Mouse (Mus musculus): ENCODE measurements at regions not wholly inside any gene's neighbourhood (a gene's known extent, or its start where the extent isn't known, plus 50 kb on each side); places are given as distances from the start of the nearest gene placed in this dataset.
A peak's percentile ranks its signal among the peaks of the same experiment; 100 is the strongest.

DNA sequence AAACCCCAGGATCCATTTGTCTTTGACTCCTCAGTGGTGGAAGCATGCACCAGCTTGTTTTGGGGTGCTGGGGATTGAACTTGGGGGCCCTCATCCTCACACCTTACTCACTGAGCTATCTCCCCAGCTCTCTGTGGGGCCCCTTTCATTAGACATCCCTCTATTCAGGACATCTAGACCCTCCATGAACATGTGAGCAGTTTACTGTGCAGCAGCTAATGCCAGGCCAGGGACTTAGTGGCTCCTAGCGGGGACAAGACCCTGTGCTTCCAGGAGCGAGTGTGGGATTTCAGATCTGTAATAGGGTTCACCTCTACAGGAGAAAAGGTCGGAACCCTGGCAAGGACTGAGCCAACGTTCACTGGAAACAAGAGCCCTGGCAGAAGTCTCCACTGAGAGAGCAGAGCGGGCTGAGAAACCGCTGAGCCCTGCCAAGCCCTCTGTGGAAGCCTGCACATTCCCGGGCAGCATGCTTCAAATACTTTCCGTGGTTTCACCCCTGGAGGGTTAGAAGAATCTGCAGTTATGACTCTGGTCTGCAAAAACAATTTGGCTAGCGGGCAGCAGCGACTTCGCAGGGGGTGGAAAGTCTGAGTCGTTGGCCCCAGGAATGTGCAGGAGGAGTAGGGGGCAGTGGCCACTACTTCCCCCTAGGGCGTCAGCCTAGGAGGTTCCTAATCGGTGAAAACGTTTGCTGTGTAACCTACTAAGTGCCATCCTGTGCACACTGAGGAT is 125.6 kb downstream of the Smad6 start:
- no peak for ATAC-seq (replicated peaks; ENCODE audit: poor library complexity, severe bottlenecking)

DNA sequence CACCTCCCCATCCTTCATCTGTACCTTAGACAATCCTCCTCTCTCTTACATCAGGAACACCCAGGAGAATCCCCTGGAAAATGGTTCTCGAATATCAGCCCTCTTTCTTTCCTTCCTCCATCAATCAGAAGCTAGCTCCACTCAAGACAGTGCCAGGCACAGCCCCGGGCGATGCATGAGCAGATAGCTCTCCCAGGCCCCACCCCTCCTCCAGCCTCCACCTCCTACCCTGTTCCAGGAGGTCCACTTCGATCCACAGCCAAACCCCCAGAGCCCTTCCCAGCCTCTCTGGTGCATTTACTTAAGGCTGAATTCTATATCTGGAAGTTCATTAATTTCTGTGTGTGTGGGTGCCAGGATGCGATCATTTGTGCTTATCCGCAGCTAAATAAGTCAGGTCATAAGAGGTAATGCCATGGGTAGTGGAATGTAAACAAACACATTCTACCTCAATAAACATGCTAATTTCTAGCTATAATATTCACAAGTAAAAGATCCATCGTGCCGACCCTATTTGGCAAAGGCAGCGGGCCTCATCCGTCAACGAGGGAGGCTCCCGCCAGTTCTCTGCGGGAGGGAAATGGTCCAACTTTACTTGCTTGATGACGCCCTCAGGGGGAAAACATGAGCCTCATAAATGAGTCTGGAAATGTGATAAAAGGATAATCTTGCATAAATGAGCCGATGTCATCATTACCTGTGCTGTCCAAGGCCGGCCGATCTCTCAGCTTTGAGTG is 129.5 kb downstream of the Smad6 start:
- ATAC-seq (replicated peaks; ENCODE audit: poor library complexity, severe bottlenecking), result no peak

DNA sequence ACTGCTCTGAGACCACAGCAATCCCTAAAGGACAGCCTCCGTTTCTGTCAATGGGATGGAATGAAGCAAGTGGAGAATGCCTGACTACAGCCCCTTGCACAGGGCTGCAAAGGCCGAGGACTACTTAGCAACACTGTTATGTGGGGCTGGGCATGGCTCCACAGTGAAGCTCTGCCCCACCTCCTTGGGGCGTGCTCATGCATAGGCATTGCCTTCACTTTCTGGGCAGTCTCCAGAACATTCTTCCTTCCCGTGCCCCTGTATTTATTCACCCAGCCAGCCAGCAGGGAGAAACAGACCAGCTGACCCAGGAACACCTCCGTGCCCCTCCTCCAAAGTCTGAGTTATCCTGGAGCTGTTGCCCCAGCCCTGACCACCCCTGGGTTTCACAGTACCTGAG is 131.1 kb downstream of the Smad6 start:
- ATAC-seq (replicated peaks; ENCODE audit: poor library complexity, severe bottlenecking), result no peak

DNA sequence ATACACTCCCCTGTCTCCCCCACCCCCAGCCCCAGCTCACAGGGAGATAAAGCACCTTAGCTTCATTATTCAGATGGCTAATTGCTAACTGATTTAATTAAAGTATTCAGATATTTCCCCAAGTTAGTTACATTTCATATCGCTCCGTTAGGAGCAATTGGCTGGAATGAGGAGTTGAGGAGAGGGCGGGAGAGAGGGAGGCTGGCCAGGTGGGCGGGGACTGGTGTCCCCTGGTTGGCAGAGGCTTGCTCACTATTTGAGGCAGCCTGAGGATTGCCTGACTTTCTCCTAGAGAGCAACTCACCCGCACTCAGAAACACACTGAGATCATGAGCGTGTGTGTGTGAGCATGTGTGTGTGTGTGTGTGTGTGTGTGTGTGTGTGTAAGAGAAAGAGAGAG is 131.8 kb upstream of the Smad3 start:
- no peak for ATAC-seq (replicated peaks; ENCODE audit: poor library complexity, severe bottlenecking)

DNA sequence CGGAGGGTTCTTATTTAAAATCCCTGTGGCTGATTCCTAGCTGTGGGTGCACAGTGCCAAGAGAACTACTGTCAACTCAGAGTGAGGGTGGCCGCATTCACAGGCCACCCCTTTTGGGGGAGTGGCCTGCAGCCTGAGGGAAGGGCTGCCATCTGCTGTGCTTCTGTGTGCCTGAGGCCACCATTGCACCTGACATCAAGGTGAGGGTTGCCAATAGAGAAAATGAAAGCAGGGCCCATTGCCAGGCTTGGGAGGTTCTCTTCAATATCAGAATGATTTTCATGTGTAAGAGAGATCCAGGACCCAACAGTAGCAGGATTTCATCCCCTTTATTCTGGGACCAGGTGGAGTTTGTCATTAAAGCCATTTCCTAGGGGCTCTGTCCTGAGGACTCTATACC is 127.2 kb upstream of the Smad3 start:
- no peak for ATAC-seq (replicated peaks; ENCODE audit: poor library complexity, severe bottlenecking)

DNA sequence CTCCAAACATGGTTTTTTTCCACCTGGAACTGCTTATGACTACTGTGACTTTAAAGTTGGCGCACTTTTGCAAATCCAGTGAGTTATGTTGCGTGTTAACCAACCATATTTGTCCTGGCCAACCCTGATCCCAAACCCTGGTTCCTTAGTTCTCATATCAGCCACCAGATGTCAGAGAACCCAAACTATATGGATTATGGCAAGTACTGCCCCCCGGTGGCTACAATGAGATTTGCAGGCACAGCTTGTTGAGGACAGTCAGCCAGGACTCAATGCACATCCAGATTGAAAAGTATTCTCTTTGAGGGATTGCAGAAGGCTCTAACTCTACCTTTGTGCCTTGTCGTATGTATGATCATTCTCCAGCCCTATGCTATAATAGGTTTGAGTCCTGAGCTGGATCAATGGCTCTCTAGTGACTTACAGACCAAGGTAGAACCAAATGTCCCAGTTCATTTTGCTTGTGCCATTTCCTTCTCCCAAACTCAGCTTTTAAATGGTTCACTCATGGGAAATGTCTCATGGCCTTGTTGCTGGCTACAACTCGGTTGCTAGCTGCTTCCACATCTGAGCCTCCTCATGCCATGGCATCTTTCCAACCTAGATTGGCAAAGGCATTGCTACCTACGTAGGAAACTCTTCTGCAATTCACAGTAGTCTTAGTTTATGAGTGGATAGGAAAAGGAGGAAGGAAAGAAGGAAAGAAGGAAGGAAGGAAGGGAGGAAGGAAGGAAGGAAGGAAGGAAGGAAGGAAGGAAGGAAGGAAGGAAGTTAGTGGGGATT is 126.1 kb upstream of the Smad3 start:
- no peak for ATAC-seq (replicated peaks; ENCODE audit: poor library complexity, severe bottlenecking)

DNA sequence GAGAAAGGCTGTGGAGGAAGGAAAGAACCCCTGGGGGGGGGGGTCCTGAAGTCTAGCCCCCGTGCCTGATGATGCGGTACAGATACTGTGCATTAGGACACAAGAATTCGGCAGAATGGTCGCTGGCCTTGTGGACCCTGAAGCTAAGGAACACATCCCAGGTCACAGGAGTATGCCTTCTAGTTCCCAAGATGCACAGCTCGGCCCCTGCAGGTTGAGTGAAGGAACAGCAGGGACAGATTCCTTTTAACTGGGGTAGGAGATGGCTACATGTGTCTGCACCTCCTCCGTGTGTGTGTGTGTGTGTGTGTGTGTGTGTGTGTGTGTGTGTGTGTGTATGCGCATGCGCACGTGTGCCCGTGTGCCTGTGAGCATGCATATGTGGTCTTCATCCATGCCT is 123.9 kb upstream of the Smad3 start:
- no peak for ATAC-seq (replicated peaks; ENCODE audit: poor library complexity, severe bottlenecking)

DNA sequence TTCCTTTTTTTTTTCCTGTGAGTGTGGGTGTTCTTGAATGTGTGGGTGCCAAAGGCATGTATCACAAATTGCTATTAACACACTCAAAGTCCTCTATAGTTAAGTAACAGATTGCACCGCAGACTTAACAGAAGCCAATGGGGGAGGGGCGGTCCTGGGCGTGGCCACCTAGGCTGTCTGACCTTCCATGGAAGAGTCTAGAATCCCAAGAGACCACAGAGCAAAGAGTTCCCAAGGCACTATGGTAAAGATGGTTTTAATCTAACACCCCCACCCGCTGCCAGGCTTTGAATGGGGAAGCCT is 123.4 kb upstream of the Smad3 start:
- ATAC-seq (replicated peaks; ENCODE audit: poor library complexity, severe bottlenecking), result no peak

DNA sequence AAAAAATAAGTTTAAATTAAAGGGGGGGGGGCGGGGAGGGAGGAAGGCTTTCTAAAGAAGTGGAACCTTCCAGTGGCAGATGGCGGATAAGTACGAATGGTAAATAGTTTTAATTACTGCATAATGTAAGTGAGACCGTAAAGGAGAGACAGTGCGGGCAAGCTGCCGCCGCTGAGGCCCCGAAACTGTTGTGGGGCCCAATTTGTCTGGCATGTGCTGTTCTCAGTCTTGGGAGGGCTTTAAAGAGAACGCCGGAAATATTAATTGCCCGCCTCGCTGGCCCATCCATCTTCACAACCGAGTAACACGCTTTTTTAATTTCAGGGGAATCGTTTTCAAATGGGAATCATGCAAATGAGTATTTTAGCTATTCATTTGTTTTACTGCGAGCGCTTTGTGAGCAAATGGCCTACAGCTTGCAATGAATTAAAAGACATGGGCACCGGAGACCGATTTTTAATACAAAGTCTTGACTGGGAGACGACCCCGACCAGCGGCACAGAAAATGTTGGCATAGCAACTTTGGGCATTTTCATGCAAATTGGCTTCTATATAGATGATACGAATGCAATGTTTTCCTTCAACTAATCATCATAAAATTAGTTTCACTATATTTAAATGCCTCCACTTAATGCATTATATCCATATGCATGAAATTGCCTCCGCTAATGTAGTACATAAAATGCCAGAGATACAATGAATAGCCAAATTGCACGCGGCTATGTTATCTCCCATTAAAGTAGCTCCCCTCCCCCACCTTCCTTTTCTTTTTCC is 122.9 kb upstream of the Smad3 start:
- ATAC-seq (replicated peaks; ENCODE audit: poor library complexity, severe bottlenecking), result no peak

DNA sequence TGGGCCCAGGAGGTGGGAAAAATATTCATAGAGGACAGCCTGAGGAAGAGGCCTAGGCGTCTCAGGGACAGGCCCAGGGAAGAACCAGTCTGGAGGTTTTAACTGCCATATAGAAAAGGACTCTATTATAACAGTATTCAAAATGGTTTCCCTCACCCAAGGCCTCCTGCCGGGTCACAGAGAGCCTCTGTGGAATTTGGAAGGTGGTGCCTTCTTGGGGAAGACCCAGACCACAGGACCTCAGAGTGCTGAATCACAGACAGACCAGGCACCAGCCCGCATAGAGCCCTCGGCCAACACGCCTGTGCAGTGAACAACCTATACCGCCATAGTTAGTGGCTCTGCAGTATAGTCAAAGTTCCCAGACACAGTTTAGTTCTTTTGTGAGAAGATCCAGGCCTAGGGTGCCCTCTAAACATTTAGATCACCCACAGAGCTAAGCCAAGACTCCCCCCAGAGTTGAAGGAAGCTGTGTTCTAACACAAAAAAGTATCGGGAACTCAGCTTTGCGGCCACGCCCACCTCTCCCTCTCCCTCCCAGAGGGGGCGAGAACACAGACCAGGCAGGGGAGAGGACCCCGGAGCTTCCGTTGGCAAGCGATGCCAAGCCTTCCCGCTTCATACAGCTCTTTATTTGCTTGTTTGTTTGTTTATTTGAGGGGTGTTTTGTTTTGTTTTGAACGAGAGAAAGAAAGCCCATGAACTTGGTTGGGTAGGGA is 122.1 kb upstream of the Smad3 start:
- peak; percentile 41; the same call in 1 of the 2 replicates for ATAC-seq (replicated peaks; ENCODE audit: poor library complexity, severe bottlenecking)

DNA sequence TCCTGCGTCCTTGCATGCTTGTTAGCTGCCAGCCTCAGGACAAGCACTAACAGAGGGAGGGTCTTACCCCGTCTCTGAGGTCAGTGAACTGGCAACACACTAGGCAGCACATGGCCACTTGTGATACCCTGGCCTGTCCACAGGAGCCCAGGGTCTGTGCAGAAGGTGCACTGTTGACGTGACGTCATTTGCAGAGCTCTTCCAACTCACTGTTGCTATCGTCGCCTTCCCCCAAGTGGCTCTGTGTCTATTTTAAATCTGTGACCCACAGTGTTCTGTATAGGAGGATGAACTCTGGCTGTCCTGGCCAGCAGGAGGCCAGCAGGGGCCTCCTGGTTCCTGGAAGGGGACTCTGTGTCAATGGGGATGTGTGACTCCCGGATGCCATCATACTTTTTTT is 120.1 kb upstream of the Smad3 start:
- ATAC-seq (replicated peaks; ENCODE audit: poor library complexity, severe bottlenecking), result no peak

DNA sequence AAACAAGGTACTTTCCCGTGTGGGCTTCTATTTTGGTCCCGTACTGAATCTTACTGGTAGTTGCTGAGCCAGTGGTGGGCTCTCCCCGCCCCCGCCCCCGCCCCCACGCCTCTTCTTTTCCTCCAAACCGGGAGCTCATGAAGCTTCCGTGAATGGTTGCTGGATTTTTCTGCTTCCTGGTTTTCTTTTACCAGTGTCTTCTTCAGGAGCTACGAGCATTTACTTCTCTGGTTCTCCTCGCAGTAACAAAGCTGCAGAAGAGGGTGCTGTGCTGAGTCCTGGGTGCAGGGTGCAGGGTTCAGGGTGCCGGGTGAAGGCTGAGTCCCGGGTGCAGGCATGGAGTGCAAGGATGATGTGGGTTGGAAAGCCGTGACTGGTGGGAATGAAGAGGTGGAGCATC is 119.1 kb upstream of the Smad3 start:
- no peak for ATAC-seq (replicated peaks; ENCODE audit: poor library complexity, severe bottlenecking)

DNA sequence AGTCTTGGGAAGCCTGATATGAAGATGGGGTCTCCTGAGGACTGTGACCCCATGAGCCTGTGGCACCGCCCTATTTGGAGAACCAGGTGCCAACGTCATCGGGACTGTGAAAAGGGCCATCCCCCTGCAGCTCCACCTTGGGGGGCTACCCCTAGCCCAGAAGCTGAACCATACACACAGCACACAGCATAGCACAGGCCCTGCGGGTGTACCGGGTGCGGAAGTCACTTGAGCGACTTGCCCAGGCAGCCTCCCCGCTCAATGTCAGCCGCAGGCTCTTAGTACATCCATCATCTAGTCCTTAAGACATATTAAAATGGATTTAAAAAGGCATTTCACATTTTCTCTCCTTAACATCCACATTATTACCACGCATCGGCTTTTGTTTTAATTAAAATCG is 118.2 kb upstream of the Smad3 start:
- no peak for ATAC-seq (replicated peaks; ENCODE audit: poor library complexity, severe bottlenecking)

DNA sequence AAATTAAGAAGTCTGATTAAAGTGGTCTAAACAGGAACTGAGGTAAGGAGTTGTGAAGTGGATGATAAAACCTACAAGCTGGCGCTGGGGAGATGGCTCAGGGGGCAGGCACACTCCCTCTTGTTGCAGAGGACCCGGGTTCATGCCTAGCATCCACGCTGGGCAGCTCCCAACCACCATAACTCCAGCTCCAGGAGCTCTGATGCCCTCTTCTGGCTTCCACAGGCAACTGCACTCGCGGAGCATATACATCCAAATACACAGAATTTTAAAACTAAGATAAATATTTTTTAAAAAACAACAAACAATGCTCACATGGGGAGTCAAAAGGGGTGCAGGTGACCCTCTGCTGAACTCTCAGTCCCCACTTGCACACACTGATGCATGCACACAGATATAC is 117.4 kb upstream of the Smad3 start:
- ATAC-seq (replicated peaks; ENCODE audit: poor library complexity, severe bottlenecking), result no peak

DNA sequence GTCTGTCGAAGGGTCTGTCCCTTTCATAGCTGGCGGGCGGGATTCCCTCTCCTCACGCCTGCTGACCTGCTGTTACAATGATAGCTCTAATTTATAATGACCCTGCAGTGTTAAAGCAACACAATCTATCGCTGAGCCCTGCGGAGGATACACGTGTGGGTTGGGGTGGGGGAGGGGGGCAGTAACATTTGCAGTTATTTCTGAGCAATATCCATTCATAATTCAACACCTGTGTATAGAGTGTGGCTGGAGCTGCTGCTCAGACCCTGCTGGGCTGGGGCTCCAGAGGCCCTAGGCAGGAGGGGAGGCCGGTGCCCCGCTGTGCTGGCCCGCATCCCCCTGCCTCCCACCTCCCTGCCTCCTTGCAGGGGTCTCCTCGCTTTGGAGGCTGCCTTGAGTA is 106.6 kb upstream of the Smad3 start:
- no peak for ATAC-seq (replicated peaks; ENCODE audit: poor library complexity, severe bottlenecking)

DNA sequence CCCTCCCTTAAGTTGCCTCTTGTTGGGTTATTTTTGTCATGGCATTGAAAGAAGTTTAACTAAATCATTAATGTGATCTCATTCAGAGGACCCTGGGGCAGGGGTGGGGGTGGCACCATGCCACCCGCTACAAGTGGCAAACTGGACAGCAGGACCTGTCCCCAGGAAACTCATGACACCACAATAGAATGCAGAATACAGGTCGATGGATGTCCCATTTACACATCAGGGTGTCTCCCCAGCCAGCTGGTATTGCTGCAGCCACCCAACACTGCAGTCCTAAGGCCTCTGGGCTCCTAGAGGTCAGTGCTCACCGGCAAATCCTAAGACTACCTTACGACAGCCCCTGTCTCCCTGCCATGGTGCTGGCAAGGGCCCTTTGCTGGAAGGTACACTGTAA is 105.5 kb upstream of the Smad3 start:
- ATAC-seq (replicated peaks; ENCODE audit: poor library complexity, severe bottlenecking), result no peak

DNA sequence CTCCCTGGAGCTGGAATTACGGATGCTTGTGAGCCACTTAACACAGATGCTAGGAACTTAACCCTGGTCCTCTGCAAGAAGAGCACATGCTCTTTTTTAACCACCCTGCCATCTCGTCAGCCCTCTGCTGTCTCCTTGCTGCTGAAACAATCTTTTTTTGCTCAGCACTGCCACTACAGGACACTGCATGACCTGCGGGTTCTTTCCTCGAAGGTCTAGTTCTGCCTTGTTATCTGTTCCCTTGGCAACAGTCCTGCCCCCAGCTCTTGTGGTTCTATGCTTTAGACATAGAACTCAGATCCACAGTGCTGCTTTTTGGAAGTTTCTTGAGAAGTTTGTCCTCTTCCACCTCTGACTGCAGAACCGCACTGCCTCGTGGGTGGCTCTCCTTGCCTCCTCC is 104.6 kb upstream of the Smad3 start:
- peak; percentile 69 for ATAC-seq (replicated peaks; ENCODE audit: poor library complexity, severe bottlenecking)

DNA sequence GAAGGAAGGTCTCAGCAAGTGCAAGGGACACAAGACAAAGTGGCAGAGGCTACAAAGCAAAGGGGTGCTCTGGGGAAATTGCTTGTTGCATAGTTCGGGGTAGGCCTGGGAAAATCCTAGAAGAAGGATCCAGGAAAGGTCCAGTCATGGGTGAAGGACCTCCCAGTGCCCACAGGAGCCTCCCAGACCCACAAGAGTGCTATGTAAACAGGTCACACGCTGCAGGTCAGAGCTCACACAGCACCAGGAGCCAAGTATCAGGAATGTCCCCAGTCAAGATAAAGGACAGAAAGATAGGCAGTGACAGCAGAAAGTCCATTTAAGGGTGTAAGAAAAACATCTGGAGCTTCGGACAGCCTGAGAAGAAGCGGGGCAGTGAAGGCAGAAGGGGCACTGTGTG is 103.6 kb upstream of the Smad3 start:
- ATAC-seq (replicated peaks; ENCODE audit: poor library complexity, severe bottlenecking), result no peak

DNA sequence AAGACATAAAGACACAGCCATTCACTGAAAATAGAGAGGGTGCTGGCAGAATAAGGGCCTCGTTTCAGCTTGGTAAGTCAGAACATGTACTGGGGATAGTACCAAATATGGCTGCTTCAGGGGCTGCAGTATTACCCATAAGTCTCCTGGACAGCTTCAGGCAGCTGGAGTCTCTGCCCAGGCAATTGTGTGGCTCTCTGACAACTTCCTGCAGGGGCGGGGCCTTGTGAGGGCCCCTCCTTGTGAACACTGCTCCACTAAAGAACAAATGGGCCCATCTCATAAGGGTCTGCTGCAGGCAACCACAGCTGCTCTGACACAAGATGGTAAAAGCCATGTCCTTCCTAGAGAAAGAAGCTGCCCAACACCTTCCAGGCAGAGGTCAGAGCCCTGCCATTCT is 102.4 kb upstream of the Smad3 start:
- no peak for ATAC-seq (replicated peaks; ENCODE audit: poor library complexity, severe bottlenecking)

DNA sequence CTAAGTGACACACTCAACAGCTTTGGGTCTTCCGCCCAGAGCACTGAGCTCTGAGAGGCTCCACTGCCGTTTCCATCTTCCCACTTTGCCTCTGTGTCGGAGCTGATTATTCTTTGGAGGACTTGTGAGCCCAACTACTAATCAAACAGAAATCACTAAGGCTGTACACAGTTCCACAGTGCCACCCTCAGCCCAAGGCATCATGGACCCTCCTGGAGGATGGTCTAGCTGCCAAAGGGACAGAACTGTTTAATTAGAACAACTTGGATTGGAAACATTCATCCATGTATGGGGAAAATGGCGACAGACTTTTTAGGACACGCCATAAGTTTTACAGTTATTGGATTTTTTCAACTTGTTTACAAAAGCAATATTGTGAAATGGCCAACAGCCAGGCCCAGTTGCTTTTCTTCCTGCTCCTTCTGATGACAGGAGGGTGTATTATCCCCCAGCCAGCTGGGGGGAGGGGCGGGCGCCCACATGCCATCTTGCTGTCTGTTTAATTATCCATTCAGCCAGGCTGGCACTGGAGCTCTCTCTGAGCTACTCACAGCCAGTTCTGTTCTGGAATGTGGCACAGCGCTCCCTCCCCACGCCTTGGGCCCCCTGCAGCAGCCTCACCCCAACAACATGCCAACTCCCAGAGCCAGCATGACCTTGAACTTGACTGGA is 98.4 kb upstream of the Smad3 start:
- ATAC-seq (replicated peaks; ENCODE audit: poor library complexity, severe bottlenecking), result no peak
